Mouse (Mus musculus): Measurements from ENCODE around the gene Akap13. TPM values are rescaled to one million over a fixed set of nuclear protein-coding genes. Genes with fewer than 3 reads are reported as not detected.

The Akap13 gene
- polyA plus RNA-seq, 1 experiment from 2014 or later, result 25.7 TPM

GRCm38 (mm10) chr7:75500793-75501192 lies 45.5 kb downstream of the Akap13 start:
- Histone ChIP-seq H3K9ac (replicated peaks) (no peak overlapping the region), H3K27ac (ENCODE audit: low read depth) (no peak overlapping the region), H3K36me3 (replicated peaks; ENCODE audit: insufficient read depth, low read length) (no peaks in the 10 kb centered on the region), H3K4me3 (ENCODE audit: low read depth, low read length) (no peak overlapping the region), H3K9me3 (ENCODE audit: low read length) (no peaks in the 10 kb centered on the region), H3K4me2 (ENCODE audit: low read depth, low read length) (no peak overlapping the region), H3K27me3 (ENCODE audit: insufficient read depth, low read length) (no peaks in the 10 kb centered on the region), H3K4me1 (ENCODE audit: insufficient read depth) (peaks cover 20% of the 10 kb centered on the region)
- no peak for ATAC-seq
- TF ChIP-seq CTCF (IDR thresholded peaks at IDR 0.05; ENCODE audit: low read depth) (no peak), EP300 (IDR thresholded peaks at IDR 0.05; ENCODE audit: low read depth) (no peak)
- 69% methylated on average over 4 of the region's 4 CpGs for WGBS (ENCODE audit: insufficient replicate concordance)
- DNase-seq, result no peak

GRCm38 (mm10) chr7:75504524-75504923 lies 49.2 kb downstream of the Akap13 start:
- Histone ChIP-seq H3K9me3 (ENCODE audit: low read length) (no peaks in the 10 kb centered on the region), H3K4me2 (ENCODE audit: low read depth, low read length) (no peak overlapping the region), H3K27ac (ENCODE audit: low read depth) (no peak overlapping the region), H3K4me1 (ENCODE audit: insufficient read depth) (peaks cover 13% of the 10 kb centered on the region), H3K9ac (replicated peaks) (no peak overlapping the region), H3K27me3 (ENCODE audit: insufficient read depth, low read length) (no peaks in the 10 kb centered on the region), H3K36me3 (replicated peaks; ENCODE audit: insufficient read depth, low read length) (no peaks in the 10 kb centered on the region), H3K4me3 (ENCODE audit: low read depth, low read length) (no peak overlapping the region)
- no peak for TF ChIP-seq CTCF (IDR thresholded peaks at IDR 0.05; ENCODE audit: low read depth)
- TF ChIP-seq EP300 (IDR thresholded peaks at IDR 0.05; ENCODE audit: low read depth), result no peak
- no peak for ATAC-seq
- no peak for DNase-seq
- WGBS (ENCODE audit: insufficient replicate concordance), result 64% methylated on average over 2 of the region's 2 CpGs

- H3K4me2 ChIP-seq (ENCODE audit: low read depth, low read length), result no peak overlapping the region
- TF ChIP-seq EP300 (IDR thresholded peaks at IDR 0.05; ENCODE audit: low read depth) (no peak), CTCF (IDR thresholded peaks at IDR 0.05; ENCODE audit: low read depth) (no peak)
These were observed 51.3 kb downstream of the Akap13 start for GRCm38 (mm10) chr7:75506628-75507027.

GRCm38 (mm10) chr7:75509085-75509873 lies 53.9 kb downstream of the Akap13 start:
- DNase-seq (no peak), ATAC-seq (no peak)
- H3K27ac ChIP-seq (ENCODE audit: low read depth), result no peak overlapping the region
- H3K9ac ChIP-seq (replicated peaks), result no peak overlapping the region
- peaks cover 3% of the 10 kb centered on the region; the same call in 1 of the 2 replicates for H3K4me1 ChIP-seq (ENCODE audit: insufficient read depth)
- H3K4me3 ChIP-seq (ENCODE audit: low read depth, low read length), result no peak overlapping the region
- 68% methylated on average over 5 of the region's 5 CpGs for WGBS (ENCODE audit: insufficient replicate concordance)
- H3K4me2 ChIP-seq (ENCODE audit: low read depth, low read length), result no peak overlapping the region
- TF ChIP-seq CTCF (IDR thresholded peaks at IDR 0.05; ENCODE audit: low read depth), result no peak
- no peak for TF ChIP-seq EP300 (IDR thresholded peaks at IDR 0.05; ENCODE audit: low read depth)
- no peaks in the 10 kb centered on the region for H3K9me3 ChIP-seq (ENCODE audit: low read length)
- no peaks in the 10 kb centered on the region for H3K36me3 ChIP-seq (replicated peaks; ENCODE audit: insufficient read depth, low read length)
- no peaks in the 10 kb centered on the region for H3K27me3 ChIP-seq (ENCODE audit: insufficient read depth, low read length)

More at GRCm38 (mm10) chr7:75506628-75507027, 51.3 kb downstream of the Akap13 start:
- H3K27ac ChIP-seq (ENCODE audit: low read depth), result no peak overlapping the region
- H3K9ac ChIP-seq (replicated peaks), result no peak overlapping the region
- H3K36me3 ChIP-seq (replicated peaks; ENCODE audit: insufficient read depth, low read length), result no peaks in the 10 kb centered on the region
- no peak overlapping the region for H3K4me3 ChIP-seq (ENCODE audit: low read depth, low read length)
- H3K9me3 ChIP-seq (ENCODE audit: low read length), result no peaks in the 10 kb centered on the region
- 75% methylated on average over 4 of the region's 4 CpGs for WGBS (ENCODE audit: insufficient replicate concordance)
- peaks cover 3% of the 10 kb centered on the region; the same call in 1 of the 2 replicates for H3K4me1 ChIP-seq (ENCODE audit: insufficient read depth)
- no peak for ATAC-seq
- DNase-seq, result no peak
- H3K27me3 ChIP-seq (ENCODE audit: insufficient read depth, low read length), result no peaks in the 10 kb centered on the region

- Histone ChIP-seq H3K4me1 (ENCODE audit: insufficient read depth) (peaks cover 3% of the 10 kb centered on the region), H3K4me2 (ENCODE audit: low read depth, low read length) (no peak overlapping the region), H3K9ac (replicated peaks) (no peak overlapping the region), H3K27me3 (ENCODE audit: insufficient read depth, low read length) (no peaks in the 10 kb centered on the region), H3K9me3 (ENCODE audit: low read length) (no peaks in the 10 kb centered on the region), H3K27ac (ENCODE audit: low read depth) (no peak overlapping the region), H3K4me3 (ENCODE audit: low read depth, low read length) (no peak overlapping the region), H3K36me3 (replicated peaks; ENCODE audit: insufficient read depth, low read length) (no peaks in the 10 kb centered on the region)
- 70% methylated on average over 6 of the region's 6 CpGs for WGBS (ENCODE audit: insufficient replicate concordance)
- DNase-seq, result no peak
- no peak for TF ChIP-seq EP300 (IDR thresholded peaks at IDR 0.05; ENCODE audit: low read depth)
- TF ChIP-seq CTCF (IDR thresholded peaks at IDR 0.05; ENCODE audit: low read depth), result no peak
- no peak for ATAC-seq
These were observed 60.1 kb downstream of the Akap13 start for GRCm38 (mm10) chr7:75515472-75515871.

GRCm38 (mm10) chr7:75516716-75517619 lies 61.6 kb downstream of the Akap13 start:
- Histone ChIP-seq H3K27ac (ENCODE audit: low read depth) (no peak overlapping the region), H3K9me3 (ENCODE audit: low read length) (no peaks in the 10 kb centered on the region), H3K36me3 (replicated peaks; ENCODE audit: insufficient read depth, low read length) (no peaks in the 10 kb centered on the region), H3K27me3 (ENCODE audit: insufficient read depth, low read length) (no peaks in the 10 kb centered on the region), H3K9ac (replicated peaks) (no peak overlapping the region), H3K4me3 (ENCODE audit: low read depth, low read length) (no peak overlapping the region), H3K4me2 (ENCODE audit: low read depth, low read length) (no peak overlapping the region), H3K4me1 (ENCODE audit: insufficient read depth) (peaks cover 3% of the 10 kb centered on the region; the same call in 1 of the 2 replicates)
- DNase-seq, result no peak
- no peak for ATAC-seq
- 72% methylated on average over 14 of the region's 14 CpGs for WGBS (ENCODE audit: insufficient replicate concordance)
- TF ChIP-seq CTCF (IDR thresholded peaks at IDR 0.05; ENCODE audit: low read depth) (no peak), EP300 (IDR thresholded peaks at IDR 0.05; ENCODE audit: low read depth) (no peak)
